Mouse (Mus musculus): ENCODE results near the gene Mfsd12.

DNA sequence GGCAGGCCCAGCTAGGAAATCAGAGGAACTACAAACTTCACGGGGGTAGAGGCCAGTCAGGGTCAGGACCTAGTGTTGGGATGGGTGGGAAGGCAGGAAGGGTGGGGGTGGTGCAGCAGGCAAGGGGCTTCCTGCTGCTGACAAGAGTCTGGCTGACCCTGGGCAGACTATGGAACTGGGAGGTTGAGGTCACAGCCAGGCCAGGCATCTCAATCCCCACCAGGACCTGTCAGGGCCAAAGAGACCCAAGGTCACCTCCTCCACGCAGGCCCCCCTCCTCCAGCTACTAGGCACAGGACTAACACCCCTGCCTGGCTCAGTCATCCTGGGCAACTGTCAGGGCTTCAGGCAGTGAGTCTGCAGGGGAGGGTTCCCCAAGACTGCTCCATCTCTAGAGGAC lies 29.3 kb upstream of the Mfsd12 start:
- TF ChIP-seq CTCF (conservative IDR thresholded peaks at IDR 0.05; ENCODE audit: low read length) (no peak), POU5F1 (IDR thresholded peaks at IDR 0.05; ENCODE audit: borderline replicate concordance, low read length) (no peak)
